Mouse (Mus musculus) heart, embryonic 15.5 days (tissue): ENCODE results near the gene Fbxw11. TPM values are rescaled to one million over a fixed set of nuclear protein-coding genes. Genes with fewer than 3 reads are reported as not detected.

Source experiments
- ATAC-seq: fragments of 200-750 bp; cut with Nextera tagmentation; replicated peaks from 2 replicates; pipeline ENCODE4 v1.8.0; 2017; ENCODE audit warnings: low read depth, moderate TSS enrichment; ENCODE audit not compliant: insufficient number of reproducible peaks, insufficient read depth, low FRiP score
- H3K27ac ChIP-seq: fragments of 300-500 bp; sonication (generic); 2 replicates; pipeline ENCODE4 v1.5.1; 2015; ENCODE audit warnings: mild to moderate bottlenecking, inconsistent platforms
- H3K27me3 ChIP-seq: fragments of 300-500 bp; sonication (generic); 2 replicates; pipeline ENCODE4 v1.6.1; 2015; ENCODE audit warnings: inconsistent platforms
- H3K36me3 ChIP-seq: fragments of 300-500 bp; sonication (generic); 2 replicates; pipeline ENCODE4 v1.6.1; 2015; ENCODE audit warnings: mild to moderate bottlenecking, inconsistent platforms
- H3K4me1 ChIP-seq: fragments of 300-500 bp; sonication (generic); replicated peaks from 2 replicates; pipeline ENCODE4 v1.6.1; 2015; ENCODE audit warnings: inconsistent platforms
- H3K4me2 ChIP-seq: fragments of 300-500 bp; sonication (generic); 2 replicates; pipeline ENCODE4 v1.6.1; 2015; ENCODE audit warnings: inconsistent platforms, mild to moderate bottlenecking, moderate library complexity
- H3K4me3 ChIP-seq: fragments of 300-500 bp; sonication (generic); 2 replicates; pipeline ENCODE4 v1.5.1; 2015; ENCODE audit warnings: mild to moderate bottlenecking, inconsistent platforms
- H3K9ac ChIP-seq: fragments of 300-500 bp; sonication (generic); 2 replicates; pipeline ENCODE4 v1.6.1; 2015; ENCODE audit warnings: mild to moderate bottlenecking, inconsistent platforms
- H3K9me3 ChIP-seq: fragments of 300-500 bp; sonication (generic); replicated peaks from 2 replicates; pipeline ENCODE4 v1.6.1; 2016; ENCODE audit warnings: inconsistent platforms
- WGBS: fragments of 180-500 bp; shearing (Covaris S2); methylation state at CpG from one replicate; pipeline ENCODE4 v1.1.7; 2015; ENCODE audit warnings: mixed read lengths; 5-methylcytosine and 5-hydroxymethylcytosine counted together
- polyA plus RNA-seq: library from polyadenylated mRNA; unstranded; fragments of >200 nt; fragmentation: Nextera tagmentation; extraction: Ambion mirVana; gene quantifications from 2 replicates; pipeline ENCODE4 v1.2.1, GENCODE M21; 2015

Fbxw11 gene
- polyA plus RNA-seq, 1 experiment from 2014 or later: 58.8 TPM

DNA sequence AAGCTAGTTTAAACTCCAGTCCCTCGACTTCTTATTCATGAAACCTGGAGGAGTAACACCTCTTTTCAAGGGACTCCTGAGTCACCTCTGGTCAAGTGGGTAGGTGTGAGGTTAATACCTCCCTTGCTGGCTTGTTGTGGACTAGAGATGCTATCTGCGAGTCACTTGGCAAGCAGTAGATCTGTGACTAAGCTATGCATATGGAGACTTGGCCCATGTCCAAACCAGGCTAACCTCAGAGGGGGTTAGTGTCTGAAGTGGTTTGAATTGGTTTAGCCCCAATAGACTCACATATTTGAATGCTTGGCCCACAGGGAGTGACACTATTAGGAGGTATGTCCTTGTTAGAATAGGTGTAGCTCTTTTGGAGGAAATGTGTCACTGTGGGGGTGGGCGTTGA, 120.2 kb downstream of the Fbxw11 start:
- no peak overlapping the region for H3K27ac ChIP-seq
- WGBS: 42% methylated on average over 3 of the region's 3 CpGs

GRCm38 (mm10) chr11:32767496-32768230, 125.1 kb downstream of the Fbxw11 start:
- 0 out of 2 replicates have a peak, but pooled peaks cover 3% of the 10 kb centered on the region for H3K27me3 ChIP-seq
- H3K9ac ChIP-seq: no peak overlapping the region
- no peak for ATAC-seq
- H3K4me3 ChIP-seq: no peak overlapping the region
- H3K9me3 ChIP-seq: no peaks in the 10 kb centered on the region
- no peak overlapping the region for H3K27ac ChIP-seq
- WGBS: 62% methylated on average over 18 of the region's 18 CpGs
- H3K36me3 ChIP-seq: no peaks in the 10 kb centered on the region
- H3K4me2 ChIP-seq: no peak overlapping the region
- H3K4me1 ChIP-seq: no peaks in the 10 kb centered on the region

More for the DNA sequence above, 120.2 kb downstream of the Fbxw11 start:
- H3K27me3 ChIP-seq: 0 out of 2 replicates have a peak, but pooled peaks cover 3% of the 10 kb centered on the region
- no peaks in the 10 kb centered on the region for H3K9me3 ChIP-seq
- no peaks in the 10 kb centered on the region for H3K4me1 ChIP-seq
- H3K4me2 ChIP-seq: no peak overlapping the region
- no peak for ATAC-seq
- H3K9ac ChIP-seq: no peak overlapping the region
- no peak overlapping the region for H3K4me3 ChIP-seq
- H3K36me3 ChIP-seq: no peaks in the 10 kb centered on the region

DNA sequence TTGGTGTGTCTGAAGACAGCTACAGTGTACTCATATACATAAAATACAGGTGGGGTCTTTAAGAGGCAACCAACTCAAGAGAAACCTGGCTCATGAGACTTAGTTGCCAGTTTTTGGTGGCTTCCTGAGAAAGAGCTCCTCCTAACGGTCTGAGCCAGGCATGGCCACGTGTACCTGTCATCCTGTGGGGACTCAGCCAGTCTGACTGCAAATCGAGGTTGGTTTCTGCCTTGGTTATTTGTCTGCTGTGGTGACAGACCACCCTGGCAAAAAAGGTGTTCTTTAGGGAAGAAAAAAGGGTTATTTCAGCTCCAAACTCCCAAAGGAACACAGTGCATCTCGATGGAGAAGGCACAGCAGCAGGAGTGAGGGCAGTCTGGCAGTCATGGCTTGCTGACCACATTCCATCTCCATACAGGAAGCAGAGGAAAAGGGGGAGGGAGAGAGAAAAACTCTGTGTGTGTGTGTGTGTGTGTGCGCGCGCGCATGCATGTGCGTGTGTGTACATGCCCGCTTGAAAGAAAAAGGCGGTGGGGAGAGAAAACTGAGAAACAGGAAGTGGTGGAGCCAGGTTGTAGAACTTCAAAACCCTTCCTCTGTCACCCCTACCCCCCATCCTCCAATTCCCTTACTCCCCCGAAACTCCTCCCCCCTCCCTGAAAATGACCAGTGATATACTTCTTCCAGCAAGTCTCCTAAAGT, 126.3 kb downstream of the Fbxw11 start:
- Histone ChIP-seq H3K36me3 (no peaks in the 10 kb centered on the region), H3K4me1 (no peaks in the 10 kb centered on the region), H3K4me2 (no peak overlapping the region), H3K9ac (no peak overlapping the region), H3K4me3 (no peak overlapping the region), H3K9me3 (no peaks in the 10 kb centered on the region), H3K27me3 (0 out of 2 replicates have a peak, but pooled peaks cover 3% of the 10 kb centered on the region), H3K27ac (no peak overlapping the region)
- no peak for ATAC-seq
- 76% methylated on average over 12 of the region's 12 CpGs for WGBS

- Histone ChIP-seq H3K36me3 (no peaks in the 10 kb centered on the region), H3K4me2 (no peak overlapping the region)
- ATAC-seq: no peak
Observed at GRCm38 (mm10) chr11:32780747-32781536, 138.4 kb downstream of the Fbxw11 start.

GRCm38 (mm10) chr11:32781633-32782404, 139.3 kb downstream of the Fbxw11 start:
- Histone ChIP-seq H3K4me3 (no peak overlapping the region), H3K4me2 (no peak overlapping the region), H3K27ac (no peak overlapping the region), H3K36me3 (no peaks in the 10 kb centered on the region), H3K4me1 (peaks cover 10% of the 10 kb centered on the region), H3K9me3 (no peaks in the 10 kb centered on the region), H3K9ac (no peak overlapping the region), H3K27me3 (no peaks in the 10 kb centered on the region)
- WGBS: 42% methylated on average over 2 of the region's 2 CpGs
- ATAC-seq: no peak

More at GRCm38 (mm10) chr11:32780747-32781536, 138.4 kb downstream of the Fbxw11 start:
- no peaks in the 10 kb centered on the region for H3K27me3 ChIP-seq
- no peak overlapping the region for H3K4me3 ChIP-seq
- H3K9me3 ChIP-seq: no peaks in the 10 kb centered on the region
- WGBS: 29% methylated on average over 11 of the region's 11 CpGs
- no peak overlapping the region for H3K27ac ChIP-seq
- H3K9ac ChIP-seq: no peak overlapping the region
- peaks cover 10% of the 10 kb centered on the region for H3K4me1 ChIP-seq

DNA sequence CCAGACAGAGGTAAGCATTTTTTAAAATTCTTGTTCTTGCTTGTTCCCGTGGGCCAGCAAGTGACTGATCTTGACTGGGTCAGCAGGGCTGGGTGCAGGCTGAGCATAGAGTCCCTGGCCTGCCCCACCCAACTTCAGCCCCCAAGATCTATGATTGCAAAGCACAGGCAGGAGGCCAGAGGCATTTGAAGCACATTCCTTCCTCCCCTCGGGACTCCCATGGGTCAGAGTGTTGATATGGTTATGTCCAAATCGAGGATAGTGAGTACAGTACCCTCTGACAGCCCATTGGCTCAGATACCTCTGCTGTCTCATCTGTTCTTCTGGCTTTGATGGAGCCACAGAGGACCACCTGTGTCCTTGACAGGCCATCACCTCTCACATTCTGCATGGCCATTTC, 140.2 kb downstream of the Fbxw11 start:
- peaks cover 10% of the 10 kb centered on the region for H3K4me1 ChIP-seq
- H3K27me3 ChIP-seq: no peaks in the 10 kb centered on the region
- no peaks in the 10 kb centered on the region for H3K36me3 ChIP-seq
- H3K4me2 ChIP-seq: no peak overlapping the region
- ATAC-seq: peak; percentile 47; the same call in 1 of the 2 replicates
- no peak overlapping the region for H3K9ac ChIP-seq
- 31% methylated on average over 3 of the region's 3 CpGs for WGBS
- H3K27ac ChIP-seq: no peak overlapping the region
- no peaks in the 10 kb centered on the region for H3K9me3 ChIP-seq
- H3K4me3 ChIP-seq: no peak overlapping the region

DNA sequence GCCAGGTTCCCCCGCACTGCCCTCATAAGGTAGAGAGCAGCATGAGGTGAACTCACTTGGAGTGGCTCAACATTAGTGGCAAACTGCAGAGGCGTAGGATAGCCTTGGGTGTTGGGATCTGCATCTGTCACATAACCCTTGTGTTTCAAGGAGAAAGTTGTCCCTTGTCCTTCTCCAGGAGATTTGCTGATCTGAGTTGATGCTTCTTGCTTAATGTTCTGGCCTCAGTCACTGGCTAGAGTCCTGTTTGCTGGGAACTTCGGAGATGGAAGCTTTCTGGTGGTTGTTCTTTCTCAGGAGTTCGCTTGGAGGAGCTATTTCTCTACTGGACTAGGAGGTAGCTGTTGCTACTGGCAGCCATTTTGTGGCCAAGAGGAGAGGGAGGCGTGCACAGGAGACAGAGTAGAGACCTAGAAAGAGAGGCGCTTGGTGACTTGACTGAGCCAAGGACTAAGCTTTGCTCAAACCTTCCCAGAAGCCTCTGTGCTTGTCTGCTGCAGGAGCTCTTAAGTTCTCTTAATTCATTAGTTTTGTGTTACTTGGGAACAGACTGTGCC, 143.1 kb downstream of the Fbxw11 start:
- 83% methylated on average over 6 of the region's 6 CpGs for WGBS
- Histone ChIP-seq H3K9ac (no peak overlapping the region), H3K36me3 (no peaks in the 10 kb centered on the region), H3K9me3 (no peaks in the 10 kb centered on the region), H3K4me1 (peaks cover 9% of the 10 kb centered on the region), H3K4me3 (no peak overlapping the region), H3K27ac (no peak overlapping the region), H3K4me2 (no peak overlapping the region), H3K27me3 (no peaks in the 10 kb centered on the region)
- ATAC-seq: no peak

DNA sequence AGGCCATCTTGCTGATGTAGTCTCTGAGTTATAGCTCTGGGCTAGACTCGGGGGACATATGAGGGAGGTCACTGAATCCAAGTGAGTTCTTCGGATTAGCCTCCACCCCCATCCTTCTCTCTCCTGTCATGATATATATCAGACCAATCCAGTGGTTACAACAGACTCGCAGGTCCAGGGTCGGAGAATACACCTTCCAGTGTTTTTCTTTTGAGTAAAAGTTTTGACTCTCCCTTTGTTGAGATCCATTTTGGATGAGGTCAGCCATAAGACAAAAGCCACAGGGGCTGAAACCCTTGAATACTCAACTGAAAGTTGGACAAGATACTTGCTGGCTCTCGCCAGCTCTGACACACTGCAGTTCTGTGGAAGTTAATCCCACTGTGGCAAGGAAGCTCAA, 143.7 kb downstream of the Fbxw11 start:
- H3K4me1 ChIP-seq: peaks cover 6% of the 10 kb centered on the region
- no peak overlapping the region for H3K9ac ChIP-seq
- no peak overlapping the region for H3K4me2 ChIP-seq
- no peak for ATAC-seq
- H3K27me3 ChIP-seq: no peaks in the 10 kb centered on the region
- H3K4me3 ChIP-seq: no peak overlapping the region
- no peak overlapping the region for H3K27ac ChIP-seq
- H3K36me3 ChIP-seq: no peaks in the 10 kb centered on the region
- H3K9me3 ChIP-seq: no peaks in the 10 kb centered on the region
- WGBS: 81% methylated on average over 5 of the region's 5 CpGs

DNA sequence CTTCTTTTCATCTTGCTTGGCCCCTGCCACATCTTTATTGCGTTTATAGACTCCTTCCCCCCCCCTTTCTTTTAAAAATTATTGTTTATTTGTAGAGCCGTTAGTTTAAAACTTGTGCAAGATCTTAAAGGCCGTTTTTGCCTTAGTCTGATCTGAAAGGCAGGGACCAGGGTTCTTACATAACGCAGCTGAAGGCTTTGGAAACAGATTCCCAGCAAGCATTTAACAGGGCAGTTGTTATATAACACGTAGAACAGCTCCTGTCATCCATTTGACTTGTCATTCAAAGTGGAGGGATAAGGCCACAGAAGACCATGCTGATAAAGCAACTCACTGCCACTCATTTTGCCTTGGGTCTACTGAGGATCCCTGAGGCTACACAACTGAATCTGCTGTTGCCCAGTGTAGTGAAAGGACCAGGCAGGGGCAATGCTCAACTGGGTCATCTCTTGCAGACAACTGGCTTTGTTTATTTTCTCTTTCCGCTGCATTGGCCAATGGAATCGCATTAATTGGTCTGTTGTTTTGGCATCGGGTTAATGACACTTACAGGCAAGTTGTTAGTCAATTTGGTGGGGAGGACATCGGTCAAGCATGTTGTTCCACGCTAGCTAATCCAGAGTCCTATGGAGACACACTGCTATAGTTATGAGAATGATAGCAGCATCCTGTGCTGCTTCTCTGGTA, 152.4 kb downstream of the Fbxw11 start:
- no peak overlapping the region for H3K27ac ChIP-seq
- H3K9ac ChIP-seq: no peak overlapping the region
- peaks cover 12% of the 10 kb centered on the region for H3K4me1 ChIP-seq
- no peaks in the 10 kb centered on the region for H3K9me3 ChIP-seq
- no peaks in the 10 kb centered on the region for H3K27me3 ChIP-seq
- no peak for ATAC-seq
- H3K4me3 ChIP-seq: no peak overlapping the region
- H3K4me2 ChIP-seq: no peak overlapping the region
- H3K36me3 ChIP-seq: no peaks in the 10 kb centered on the region
- WGBS: 70% methylated on average over 10 of the region's 10 CpGs
